Mouse (Mus musculus) embryonic facial prominence, embryonic 14.5 days (tissue): ENCODE data around the gene Lzts3. TPM values are rescaled to one million over a fixed set of nuclear protein-coding genes. Genes with fewer than 3 reads are reported as not detected.

ENCODE experiments used
- ATAC-seq: fragments of 200-750 bp; cut with Nextera tagmentation; 2 replicates; pipeline ENCODE4 v1.8.0; 2017; ENCODE audit warnings: low read depth, moderate number of reproducible peaks, moderate TSS enrichment
- DNase-seq: peaks from one replicate; pipeline ENCODE4 v3.0.0-alpha.2; 2015; ENCODE audit warnings: low spot score
- H3K27ac ChIP-seq: fragments of 300-500 bp; sonication (generic); replicated peaks from 2 replicates; pipeline ENCODE4 v1.5.1; 2014; ENCODE audit warnings: low read depth, mild to moderate bottlenecking, low read length, moderate library complexity
- H3K27me3 ChIP-seq: fragments of 300-500 bp; sonication (generic); replicated peaks from 2 replicates; pipeline ENCODE4 v1.6.1; 2014; ENCODE audit warnings: low read length; ENCODE audit not compliant: control insufficient read depth, insufficient read depth
- H3K36me3 ChIP-seq: fragments of 300-500 bp; sonication (generic); 2 replicates; pipeline ENCODE4 v1.6.1; 2014; ENCODE audit warnings: low read length, mixed read lengths; ENCODE audit not compliant: control insufficient read depth, insufficient read depth
- H3K4me1 ChIP-seq: fragments of 300-500 bp; sonication (generic); 2 replicates; pipeline ENCODE4 v1.6.1; 2014; ENCODE audit warnings: antibody characterized with exemption, low read length; ENCODE audit not compliant: control insufficient read depth, insufficient read depth
- H3K4me2 ChIP-seq: fragments of 300-500 bp; sonication (generic); 2 replicates; pipeline ENCODE4 v1.6.1; 2014; ENCODE audit warnings: low read depth, mild to moderate bottlenecking, low read length, moderate library complexity, mixed read lengths
- H3K4me3 ChIP-seq: fragments of 300-500 bp; sonication (generic); 2 replicates; pipeline ENCODE4 v1.5.1; 2014; ENCODE audit warnings: low read depth, mild to moderate bottlenecking, low read length
- H3K9ac ChIP-seq: fragments of 300-500 bp; sonication (generic); 2 replicates; pipeline ENCODE4 v1.6.1; 2014; ENCODE audit warnings: low read depth, mild to moderate bottlenecking, low read length, moderate library complexity, mixed read lengths
- H3K9me3 ChIP-seq: fragments of 300-500 bp; sonication (generic); 2 replicates; pipeline ENCODE4 v1.6.1; 2016; ENCODE audit warnings: low read length; ENCODE audit not compliant: control insufficient read depth
- WGBS: fragments of 180-500 bp; shearing (Covaris S2); extraction: QIAGEN DNeasy Blood & Tissue Kit; methylation state at CpG from one replicate; pipeline ENCODE4 v1.1.7; 2014; 5-methylcytosine and 5-hydroxymethylcytosine counted together
- polyA plus RNA-seq: library from polyadenylated mRNA; unstranded; fragments of >200 nt; fragmentation: Nextera tagmentation; extraction: Ambion mirVana; gene quantifications from 2 replicates; pipeline ENCODE4 v1.2.1, GENCODE M21; 2014

Lzts3 gene
- polyA plus RNA-seq, 1 experiment from 2014 or later: 1.8 TPM

DNA sequence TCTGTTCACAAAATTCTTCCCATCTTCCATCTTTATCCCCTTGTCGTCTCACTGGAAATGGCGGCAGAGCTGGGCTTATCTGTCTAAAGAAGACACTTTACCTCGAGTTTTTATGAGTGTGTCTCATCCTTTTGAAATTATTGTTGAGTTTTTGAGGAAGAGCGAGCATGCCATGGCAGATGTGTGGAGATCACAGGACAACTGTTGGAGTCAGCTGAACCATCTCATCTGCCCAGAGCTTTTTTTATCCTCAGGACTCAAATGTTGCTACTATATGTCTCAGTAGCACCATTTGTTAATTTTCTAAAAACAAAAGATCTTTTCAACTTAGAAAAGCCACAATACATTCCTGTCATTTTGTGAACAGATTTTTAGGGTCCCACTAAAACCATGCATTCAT lies 2.6 kb upstream of the Lzts3 start:
- Histone ChIP-seq H3K27ac (no peak overlapping the region), H3K4me2 (no peak overlapping the region), H3K4me3 (no peak overlapping the region), H3K27me3 (no peaks in the 10 kb centered on the region), H3K36me3 (no peaks in the 10 kb centered on the region), H3K4me1 (peaks cover 9% of the 10 kb centered on the region; the same call in 1 of the 2 replicates), H3K9me3 (no peaks in the 10 kb centered on the region), H3K9ac (no peak overlapping the region)
- ATAC-seq (no peak), DNase-seq (no peak)
- WGBS: 78% methylated on average over 4 of the region's 4 CpGs

DNA sequence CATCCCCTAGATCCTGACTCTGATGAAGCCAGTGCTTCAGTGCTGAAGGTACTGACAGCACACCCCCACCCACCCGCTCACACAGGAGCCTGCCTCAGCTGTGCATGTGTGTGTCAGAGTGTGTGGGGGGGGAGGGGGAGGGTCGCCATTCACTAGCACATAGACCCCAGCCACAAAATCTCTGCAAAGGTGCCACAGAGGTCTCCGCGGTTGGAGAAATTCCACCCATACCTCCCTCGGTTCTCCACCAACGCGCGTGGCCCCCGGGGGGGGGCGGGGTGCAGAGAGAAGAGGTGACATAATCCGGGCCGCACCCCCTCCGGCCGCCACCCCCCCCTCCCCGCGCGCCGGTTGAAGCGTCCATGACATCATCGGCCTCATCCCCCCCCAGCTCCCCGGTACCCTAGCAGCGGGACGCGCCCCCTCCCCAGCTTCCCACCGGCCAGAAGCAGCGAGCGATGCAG lies 374 bp downstream of the Lzts3 start:
- peak; percentile 59 for ATAC-seq

DNA sequence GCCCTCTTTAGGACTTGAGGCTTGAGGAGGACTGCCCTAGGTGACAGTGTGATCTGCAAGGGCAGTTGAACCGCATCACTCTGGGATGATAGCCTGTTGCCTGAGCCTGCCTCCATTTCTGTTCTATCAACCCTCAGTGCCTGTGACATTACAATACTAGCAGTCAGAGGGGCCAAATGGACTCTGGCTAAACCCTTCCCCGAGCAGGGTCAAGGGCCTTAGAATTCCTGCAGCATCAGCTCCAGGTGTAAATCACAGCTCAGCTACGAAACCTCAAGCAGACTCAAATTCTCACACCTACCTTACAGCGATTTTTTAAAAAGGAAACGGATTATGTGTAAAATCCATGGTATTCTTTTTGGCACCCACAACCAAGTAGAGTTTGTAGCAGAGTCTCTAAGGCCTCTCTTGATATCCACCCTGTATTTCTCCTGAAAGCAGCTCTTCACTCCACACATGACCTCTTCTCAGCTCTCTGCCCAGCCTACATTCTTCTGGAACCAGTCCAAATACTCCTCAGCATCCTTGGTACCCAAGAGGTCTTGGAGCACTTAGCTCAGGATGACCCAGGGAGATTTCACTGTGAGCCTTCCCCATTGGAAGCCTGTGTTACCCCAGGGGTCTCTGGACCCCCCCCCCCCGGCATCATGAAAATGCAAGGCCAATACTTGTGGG lies 1.1 kb downstream of the Lzts3 start:
- peaks cover 9% of the 10 kb centered on the region; the same call in 1 of the 2 replicates for H3K4me1 ChIP-seq
- no peak overlapping the region for H3K27ac ChIP-seq
- peak overlapping the region; percentile 96 for H3K4me2 ChIP-seq
- DNase-seq (no peak), ATAC-seq (no peak)
- peaks cover 14% of the 10 kb centered on the region for H3K27me3 ChIP-seq
- H3K4me3 ChIP-seq: peak overlapping the region; percentile 76
- H3K9me3 ChIP-seq: no peaks in the 10 kb centered on the region
- H3K36me3 ChIP-seq: no peaks in the 10 kb centered on the region
- H3K9ac ChIP-seq: no peak overlapping the region
- 70% methylated on average over 6 of the region's 6 CpGs for WGBS

More for the DNA sequence above, 374 bp downstream of the Lzts3 start:
- H3K4me3 ChIP-seq: peak overlapping the region; percentile 76
- peak overlapping the region; percentile 96 for H3K4me2 ChIP-seq
- H3K36me3 ChIP-seq: no peaks in the 10 kb centered on the region
- H3K27ac ChIP-seq: no peak overlapping the region
- H3K27me3 ChIP-seq: peaks cover 6% of the 10 kb centered on the region
- H3K9ac ChIP-seq: peak overlapping the region; percentile 74
- WGBS: 1% methylated on average over 15 of the region's 27 CpGs
- H3K4me1 ChIP-seq: peaks cover 9% of the 10 kb centered on the region; the same call in 1 of the 2 replicates
- no peak for DNase-seq
- no peaks in the 10 kb centered on the region for H3K9me3 ChIP-seq

DNA sequence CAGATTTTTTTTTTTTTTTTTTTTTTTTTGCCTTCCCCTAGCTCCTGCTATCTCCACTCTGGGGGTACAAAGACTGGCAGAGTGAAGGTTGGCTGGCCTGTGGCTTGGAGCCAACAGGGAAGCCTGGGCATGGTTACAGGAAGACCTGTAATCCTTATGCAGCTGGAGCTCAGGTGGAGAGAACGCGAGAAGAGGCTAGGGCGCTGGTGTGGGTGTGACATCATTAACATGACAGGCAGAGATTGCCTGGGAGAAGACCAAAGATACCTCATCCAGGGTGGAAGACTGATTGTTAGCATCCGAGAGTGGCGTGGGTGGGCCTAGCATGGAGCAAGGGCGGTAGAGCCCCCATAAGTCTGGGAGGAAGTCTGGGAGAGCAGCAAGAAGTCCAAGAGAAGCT lies 3.3 kb downstream of the Lzts3 start:
- Histone ChIP-seq H3K36me3 (no peaks in the 10 kb centered on the region), H3K4me1 (peaks cover 23% of the 10 kb centered on the region), H3K27me3 (peaks cover 35% of the 10 kb centered on the region), H3K27ac (no peak overlapping the region), H3K9ac (no peak overlapping the region), H3K4me3 (no peak overlapping the region), H3K9me3 (no peaks in the 10 kb centered on the region), H3K4me2 (no peak overlapping the region)
- DNase-seq: no peak
- ATAC-seq: no peak
- 73% methylated on average over 6 of the region's 6 CpGs for WGBS

DNA sequence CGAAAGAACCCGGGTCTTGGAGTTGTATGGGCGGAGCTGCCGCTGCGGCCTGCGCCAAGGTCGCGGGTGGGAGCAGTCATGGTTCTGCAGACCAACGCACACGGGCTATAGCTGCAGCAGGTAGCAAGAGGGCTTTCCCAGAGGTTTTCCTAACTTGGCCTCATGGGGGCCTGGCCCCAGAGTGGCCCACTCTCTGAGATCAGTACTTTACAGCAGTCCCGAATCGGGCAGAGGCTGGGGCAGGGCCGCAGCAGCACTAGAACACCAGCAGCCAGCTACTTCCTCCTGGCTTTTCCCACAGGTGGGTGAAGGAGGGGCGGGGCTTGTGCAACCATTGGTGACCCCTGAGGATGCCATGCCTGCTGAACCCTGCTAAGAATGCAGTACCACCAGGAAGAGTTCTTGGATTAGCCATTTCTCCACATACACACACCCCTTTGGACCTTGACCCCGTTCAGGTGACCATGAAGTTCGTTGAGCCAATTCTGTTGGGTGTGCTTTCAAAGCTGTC lies 4.4 kb downstream of the Lzts3 start:
- ATAC-seq (no peak; the same call in 1 of the 2 replicates), DNase-seq (no peak)
- Histone ChIP-seq H3K9ac (no peak overlapping the region), H3K36me3 (no peaks in the 10 kb centered on the region), H3K27ac (no peak overlapping the region), H3K9me3 (no peaks in the 10 kb centered on the region), H3K27me3 (peaks cover 44% of the 10 kb centered on the region), H3K4me1 (peaks cover 25% of the 10 kb centered on the region), H3K4me3 (no peak overlapping the region), H3K4me2 (no peak overlapping the region)
- WGBS: 31% methylated on average over 16 of the region's 16 CpGs

DNA sequence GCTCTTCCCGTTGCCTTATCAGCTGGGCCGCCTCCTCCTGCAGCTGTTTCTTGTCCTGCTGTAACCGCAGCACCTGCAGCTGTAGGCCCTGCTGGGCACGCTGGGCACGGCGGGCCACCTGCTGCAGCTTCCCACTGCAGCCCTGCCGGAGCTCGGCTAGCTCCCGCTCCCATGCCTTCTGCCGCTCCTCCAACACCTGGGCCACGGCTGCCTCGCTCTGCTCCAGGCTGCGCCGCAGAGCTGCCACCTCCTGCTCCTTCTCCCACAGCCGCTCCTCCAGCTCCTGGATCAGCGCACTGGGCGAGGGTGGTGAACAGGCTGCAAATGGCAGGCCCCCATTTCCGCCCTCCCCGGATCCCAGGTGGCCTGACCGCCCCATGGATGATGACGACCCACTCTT lies 6.8 kb downstream of the Lzts3 start:
- 0 out of 2 replicates have a peak overlapping the region, but pooled peaks have one; percentile 70 for H3K9ac ChIP-seq

DNA sequence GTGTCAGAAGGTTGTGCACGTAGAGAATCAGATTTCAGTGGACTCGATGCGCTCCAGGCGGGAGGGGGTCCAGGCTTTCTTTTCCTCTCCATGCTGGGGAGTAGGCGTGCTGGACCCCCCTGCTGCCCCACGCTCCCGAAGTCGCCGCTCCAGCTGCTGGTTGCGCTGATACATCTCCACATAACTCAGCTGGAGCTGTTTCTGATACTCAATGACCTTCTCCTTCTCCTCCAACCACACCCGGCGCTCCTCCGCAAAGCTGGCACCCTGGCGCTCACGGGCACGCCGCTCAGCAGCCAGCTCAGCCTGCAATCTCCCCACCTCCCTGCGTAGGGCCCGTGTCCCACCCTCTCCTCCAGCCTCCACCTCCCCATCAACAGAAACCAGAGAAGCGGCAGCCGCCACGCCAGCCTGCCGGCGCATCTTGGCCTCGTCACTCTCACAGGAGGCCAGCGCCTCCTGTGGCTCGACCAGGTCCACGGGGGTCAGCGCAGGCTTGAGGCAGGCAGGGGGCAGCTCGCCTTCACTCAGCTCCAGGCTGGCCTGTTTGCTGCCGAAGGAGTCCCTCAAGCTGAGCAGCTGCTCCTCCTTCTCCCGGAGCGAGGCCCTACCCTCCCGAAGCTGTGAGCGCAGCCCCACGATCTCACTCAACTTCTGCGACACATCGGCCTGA lies 7.7 kb downstream of the Lzts3 start:
- H3K9me3 ChIP-seq: no peaks in the 10 kb centered on the region
- DNase-seq (peak; percentile 49), ATAC-seq (peak; percentile 53)
- peak overlapping the region; percentile 84 for H3K4me2 ChIP-seq
- H3K4me3 ChIP-seq: peak overlapping the region; percentile 45
- H3K27me3 ChIP-seq: peaks cover 44% of the 10 kb centered on the region
- peaks cover 15% of the 10 kb centered on the region for H3K4me1 ChIP-seq
- H3K9ac ChIP-seq: peak overlapping the region; percentile 70
- H3K36me3 ChIP-seq: no peaks in the 10 kb centered on the region
- no peak overlapping the region for H3K27ac ChIP-seq
- WGBS: 1% methylated on average over 35 of the region's 38 CpGs

More for the DNA sequence above, 6.8 kb downstream of the Lzts3 start:
- H3K4me1 ChIP-seq: peaks cover 15% of the 10 kb centered on the region
- H3K4me3 ChIP-seq: peak overlapping the region; percentile 45
- 22% methylated on average over 20 of the region's 21 CpGs for WGBS
- peak overlapping the region; percentile 84 for H3K4me2 ChIP-seq
- no peaks in the 10 kb centered on the region for H3K36me3 ChIP-seq
- H3K27ac ChIP-seq: no peak overlapping the region
- DNase-seq: peak; percentile 35
- no peaks in the 10 kb centered on the region for H3K9me3 ChIP-seq
- ATAC-seq: peak; percentile 22; the same call in 1 of the 2 replicates
- H3K27me3 ChIP-seq: peaks cover 44% of the 10 kb centered on the region

DNA sequence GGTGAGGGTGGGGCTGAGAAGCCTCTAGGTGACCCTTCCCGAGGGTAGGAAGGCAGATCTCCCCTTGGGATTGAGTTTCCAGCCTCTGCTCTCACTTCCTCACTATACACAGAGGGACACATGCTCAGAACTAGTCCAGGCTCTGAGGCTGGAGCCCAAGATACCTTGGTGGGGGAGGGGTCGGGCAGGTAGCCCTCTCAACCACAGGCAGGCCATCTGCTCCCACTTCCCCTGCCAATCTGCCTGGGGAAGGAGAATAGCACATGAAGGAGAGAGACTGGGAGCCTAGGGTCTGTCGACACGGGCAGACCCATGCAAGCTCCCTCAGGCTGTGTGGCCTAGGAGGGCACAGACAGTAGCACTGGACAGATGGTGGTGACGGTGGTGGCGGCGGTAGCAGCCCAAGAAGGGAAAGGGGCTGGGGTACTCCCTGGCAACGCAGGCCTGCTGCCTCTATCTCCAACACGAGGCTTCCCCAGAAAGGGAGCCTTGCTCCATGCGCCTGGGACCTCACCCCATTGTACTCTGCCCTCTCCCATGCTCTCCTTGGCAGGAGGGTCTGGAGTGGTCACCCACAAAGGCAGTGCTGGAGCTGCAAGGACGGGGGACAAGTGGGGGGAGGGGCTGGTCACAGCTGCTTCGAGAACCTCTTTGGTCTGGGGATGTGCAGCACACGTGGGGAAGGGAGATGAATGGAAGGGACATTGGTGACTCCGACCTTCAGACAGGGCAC lies 8.4 kb downstream of the Lzts3 start:
- Histone ChIP-seq H3K9me3 (no peaks in the 10 kb centered on the region), H3K4me3 (peak overlapping the region; percentile 45), H3K36me3 (no peaks in the 10 kb centered on the region), H3K27ac (no peak overlapping the region), H3K27me3 (peaks cover 44% of the 10 kb centered on the region), H3K4me2 (peak overlapping the region; percentile 84), H3K4me1 (peaks cover 15% of the 10 kb centered on the region), H3K9ac (peak overlapping the region; percentile 70)
- no peak for DNase-seq
- no peak for ATAC-seq
- 9% methylated on average over 11 of the region's 14 CpGs for WGBS
